Mouse (Mus musculus) B cell, adult 62 days (primary cell): Measurements from ENCODE around the gene Vdac2. TPM values are rescaled to one million over a fixed set of nuclear protein-coding genes. Genes with fewer than 3 reads are reported as not detected.

Source experiments
- total RNA-seq: library from RNA; stranded (reverse); gene quantifications from 4 replicates; pipeline ENCODE4 v1.2.4, GENCODE M21; 2023

Vdac2 gene
- total RNA-seq, result 114 to 141 TPM (median 130 TPM) in 4 replicates

GRCm38 (mm10) chr14:21824938-21825337 is at the start of gene Vdac2:
TSS of gene Vdac2 (plus strand) at chr14:21825238.

GRCm38 (mm10) chr14:21848166-21849154 is 23.4 kb downstream of the Vdac2 start, which contains the start of gene Comtd1:
TSS of gene Comtd1 (minus strand) at chr14:21848977.

Other genes starting within 250 kb of the Vdac2 start
- not detected in 4 replicates for gene Dupd1, start 110.7 kb upstream of the Vdac2 start, total RNA-seq
- 27.9 to 30.7 TPM (median 28.9 TPM) in 4 replicates for gene Samd8, start 74.7 kb upstream of the Vdac2 start, total RNA-seq
- not detected in 4 replicates for gene Dusp13, start 74.1 kb upstream of the Vdac2 start, total RNA-seq
- 5.8 to 10.6 TPM (median 6.5 TPM) in 4 replicates for gene Comtd1, start 23.7 kb downstream of the Vdac2 start, total RNA-seq
- gene Zfp503, start 164.4 kb downstream of the Vdac2 start, total RNA-seq, result 1.2 to 1.4 TPM (median 1.3 TPM) in 4 replicates
- 1.0 to 2.9 TPM (median 2.5 TPM) in 4 replicates for gene Lrmda, start 194.5 kb downstream of the Vdac2 start, total RNA-seq